Mouse (Mus musculus): ENCODE results near the gene Dppa3.

Dppa3 gene

DNA sequence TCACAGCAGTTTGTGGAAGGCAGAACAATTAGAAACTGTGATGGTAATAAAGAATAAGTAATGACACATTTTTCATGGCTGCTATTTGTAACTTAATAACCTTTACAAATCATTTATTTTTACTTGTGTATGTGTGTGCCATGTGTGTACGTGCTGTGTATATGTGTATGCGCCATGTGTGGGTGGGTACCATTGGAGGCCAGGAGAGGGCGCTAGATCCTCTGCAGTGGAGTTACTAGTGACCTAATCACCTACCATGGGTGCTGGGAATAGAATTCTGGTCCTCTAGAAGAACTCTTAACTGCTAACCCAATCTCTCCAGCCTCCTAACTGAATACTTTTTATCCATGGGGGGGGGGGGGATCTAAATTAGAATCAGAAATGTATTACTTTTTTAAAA is 23.7 kb downstream of the Dppa3 start:
- no peak for TF ChIP-seq GATA4 (IDR thresholded peaks at IDR 0.05; ENCODE audit: insufficient replicate concordance, low read length)

DNA sequence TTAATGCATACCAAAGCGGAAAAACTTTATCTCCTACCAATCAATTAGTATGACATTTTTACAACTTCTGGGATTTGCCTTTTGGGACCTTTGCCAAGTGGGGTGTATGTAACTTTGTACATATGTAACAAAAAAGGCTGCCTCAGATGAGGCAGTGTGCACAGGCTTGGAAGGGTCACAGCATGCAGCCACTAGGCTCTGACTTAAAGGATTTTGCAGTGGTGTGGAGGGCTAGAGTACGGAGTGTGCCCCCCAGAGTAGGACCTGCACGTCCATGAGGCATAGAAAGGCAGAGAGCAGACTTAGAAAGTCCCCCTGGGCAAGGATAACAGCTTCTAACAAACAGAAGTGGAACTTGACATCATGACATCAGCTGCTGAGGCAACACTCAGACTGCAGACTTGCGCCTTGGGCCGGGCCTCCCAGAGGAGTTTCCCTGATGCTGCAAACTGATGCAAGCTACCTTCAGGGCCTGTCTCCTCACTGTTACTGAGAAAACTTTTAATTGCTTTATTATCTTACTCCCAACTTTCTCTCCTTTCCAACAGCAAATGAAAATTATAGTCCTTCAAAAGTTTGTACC is 24.3 kb downstream of the Dppa3 start:
- TF ChIP-seq GATA4 (IDR thresholded peaks at IDR 0.05; ENCODE audit: insufficient replicate concordance, low read length) = no peak

- TF ChIP-seq GATA4 (IDR thresholded peaks at IDR 0.05; ENCODE audit: insufficient replicate concordance, low read length) = no peak
These were observed 28.1 kb downstream of the Dppa3 start for GRCm38 (mm10) chr6:122654301-122654700.

DNA sequence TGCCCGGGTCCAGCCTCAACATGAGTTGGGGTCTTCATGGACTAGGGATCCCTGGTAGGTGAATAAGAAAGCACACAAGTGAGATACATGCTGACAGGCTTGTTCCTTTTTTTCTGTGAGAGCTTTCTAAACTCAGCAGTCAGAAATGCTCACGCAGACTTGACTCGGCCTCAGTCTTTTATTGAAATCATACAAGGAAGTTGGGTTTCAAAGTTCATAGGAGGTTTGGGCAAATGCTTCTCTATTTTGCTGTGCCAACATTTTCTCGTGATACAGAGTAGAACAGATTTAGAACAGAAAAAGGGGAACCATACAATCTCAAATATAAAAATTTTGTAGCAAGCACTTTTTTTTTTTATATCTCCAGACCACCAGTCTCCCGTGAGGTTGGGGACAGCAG is 31.4 kb downstream of the Dppa3 start:
- TF ChIP-seq GATA4 (IDR thresholded peaks at IDR 0.05; ENCODE audit: insufficient replicate concordance, low read length) = no peak

GRCm38 (mm10) chr6:122659567-122659966 is 33.4 kb downstream of the Dppa3 start:
- TF ChIP-seq GATA4 (IDR thresholded peaks at IDR 0.05; ENCODE audit: insufficient replicate concordance, low read length) = no peak

DNA sequence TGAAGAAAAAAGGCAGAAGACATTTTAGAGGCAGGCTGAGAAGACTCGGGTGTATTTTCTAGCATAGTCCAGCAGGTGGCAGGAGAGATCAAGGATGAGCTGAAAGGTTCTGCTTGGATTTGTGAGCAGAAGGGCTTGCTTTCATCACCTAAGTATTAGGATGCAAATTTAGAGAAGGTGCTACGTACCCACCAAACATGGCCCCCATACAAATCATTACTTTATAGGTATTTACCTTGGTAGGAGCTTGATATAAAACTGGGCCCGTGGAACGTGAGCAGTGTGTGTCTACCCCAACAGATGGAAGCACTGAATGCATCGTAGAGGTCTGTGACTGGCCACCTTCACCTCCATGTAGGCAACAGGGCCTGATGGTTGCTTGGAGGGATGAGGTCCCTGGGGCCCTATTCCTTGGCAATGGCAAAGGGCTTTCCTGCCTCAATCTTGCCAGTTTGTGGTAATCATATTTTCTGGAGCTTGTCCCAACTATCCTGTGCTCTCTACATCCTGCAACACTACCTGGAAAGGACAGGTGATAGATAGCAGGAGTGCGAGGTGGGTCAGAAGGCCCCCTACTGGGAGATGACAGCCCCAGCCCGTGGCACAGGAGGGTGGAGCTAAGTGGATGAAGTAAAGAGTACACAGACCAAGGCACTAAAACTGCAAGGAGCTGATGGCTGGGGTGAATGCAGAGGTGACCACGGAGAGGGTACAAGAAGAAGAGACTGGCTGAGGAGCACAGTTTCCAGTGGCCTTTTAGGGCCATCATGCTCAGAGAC is 34.6 kb downstream of the Dppa3 start:
- TF ChIP-seq GATA4 (IDR thresholded peaks at IDR 0.05; ENCODE audit: insufficient replicate concordance, low read length) = no peak

- no peak for TF ChIP-seq GATA4 (IDR thresholded peaks at IDR 0.05; ENCODE audit: insufficient replicate concordance, low read length)
These were observed 36.5 kb downstream of the Dppa3 start for GRCm38 (mm10) chr6:122662551-122663264.

DNA sequence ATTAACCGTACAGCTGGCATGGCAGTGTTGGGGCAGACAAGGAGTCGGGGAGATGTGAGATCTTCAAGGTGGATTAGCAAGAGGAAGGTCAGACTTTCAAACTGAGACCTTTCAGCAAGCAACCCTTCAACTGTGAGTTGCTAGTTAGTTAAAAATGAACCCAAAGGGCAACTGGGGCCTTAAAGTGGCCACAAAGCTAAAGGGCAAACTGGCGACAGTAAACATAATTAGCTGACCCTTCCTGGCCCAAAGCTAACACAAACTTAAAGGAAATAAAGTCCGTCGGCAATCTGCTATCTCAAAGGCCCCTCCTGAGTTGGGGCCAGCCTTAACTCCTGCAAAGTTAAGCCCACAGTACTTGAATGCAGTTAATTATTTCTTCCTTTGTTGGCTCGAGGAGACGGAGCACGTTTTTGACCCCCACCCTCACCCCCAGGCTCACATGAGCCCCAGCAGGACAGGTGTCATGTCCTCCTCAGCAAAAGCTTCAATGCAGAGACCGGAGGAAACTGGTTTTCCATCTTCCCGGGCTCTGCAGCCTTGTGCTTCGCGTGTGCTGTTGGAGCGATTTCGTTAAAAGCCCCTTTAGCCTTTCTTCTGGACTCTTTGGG is 37.5 kb downstream of the Dppa3 start:
- no peak for TF ChIP-seq GATA4 (IDR thresholded peaks at IDR 0.05; ENCODE audit: insufficient replicate concordance, low read length)

DNA sequence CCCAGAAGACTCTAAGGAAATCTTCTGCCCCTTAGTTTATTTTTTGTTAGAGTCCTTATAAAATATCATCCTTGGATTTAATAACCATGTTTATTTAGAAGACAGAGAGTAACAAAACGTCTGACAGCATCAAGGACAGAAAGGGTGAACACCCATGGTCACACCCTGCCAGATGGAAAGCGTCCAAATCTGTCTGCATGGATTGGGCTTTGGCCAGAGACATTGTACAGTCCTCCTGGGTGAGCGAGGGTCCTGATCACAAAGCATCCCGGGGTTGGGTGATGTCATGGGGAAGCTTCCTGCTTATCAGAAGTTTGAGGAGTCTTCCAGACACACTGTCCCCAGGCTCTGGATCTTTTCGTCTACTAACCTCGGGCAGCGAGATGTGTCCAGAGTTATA is 39.7 kb downstream of the Dppa3 start:
- no peak for TF ChIP-seq GATA4 (IDR thresholded peaks at IDR 0.05; ENCODE audit: insufficient replicate concordance, low read length)

- no peak for TF ChIP-seq GATA4 (IDR thresholded peaks at IDR 0.05; ENCODE audit: insufficient replicate concordance, low read length)
These were observed 41.5 kb downstream of the Dppa3 start for GRCm38 (mm10) chr6:122667715-122668114.

DNA sequence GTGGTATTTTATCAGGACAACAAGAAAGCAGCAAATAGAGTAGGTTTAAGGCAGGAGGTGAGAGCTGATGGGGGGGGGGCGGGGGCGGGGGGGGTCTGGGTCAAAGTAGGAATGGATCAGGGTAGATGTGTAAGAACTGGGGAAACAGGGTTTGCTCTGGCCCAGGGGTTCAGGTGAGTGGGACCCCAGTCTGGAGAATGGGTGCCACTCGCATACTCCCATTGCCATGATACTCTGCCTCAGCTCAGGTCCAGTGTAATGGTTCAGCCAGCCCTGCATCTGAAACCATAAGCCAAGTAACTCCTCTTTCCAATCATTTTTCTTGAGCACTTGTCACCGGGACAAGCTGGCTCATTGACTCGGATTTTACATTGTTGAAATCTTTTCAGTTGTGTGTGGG is 42.6 kb downstream of the Dppa3 start:
- TF ChIP-seq GATA4 (IDR thresholded peaks at IDR 0.05; ENCODE audit: insufficient replicate concordance, low read length) = no peak

- TF ChIP-seq GATA4 (IDR thresholded peaks at IDR 0.05; ENCODE audit: insufficient replicate concordance, low read length) = no peak
These were observed 43.4 kb downstream of the Dppa3 start for GRCm38 (mm10) chr6:122669406-122670200.

- no peak for TF ChIP-seq GATA4 (IDR thresholded peaks at IDR 0.05; ENCODE audit: insufficient replicate concordance, low read length)
These were observed 44.0 kb downstream of the Dppa3 start for GRCm38 (mm10) chr6:122670201-122670551.

DNA sequence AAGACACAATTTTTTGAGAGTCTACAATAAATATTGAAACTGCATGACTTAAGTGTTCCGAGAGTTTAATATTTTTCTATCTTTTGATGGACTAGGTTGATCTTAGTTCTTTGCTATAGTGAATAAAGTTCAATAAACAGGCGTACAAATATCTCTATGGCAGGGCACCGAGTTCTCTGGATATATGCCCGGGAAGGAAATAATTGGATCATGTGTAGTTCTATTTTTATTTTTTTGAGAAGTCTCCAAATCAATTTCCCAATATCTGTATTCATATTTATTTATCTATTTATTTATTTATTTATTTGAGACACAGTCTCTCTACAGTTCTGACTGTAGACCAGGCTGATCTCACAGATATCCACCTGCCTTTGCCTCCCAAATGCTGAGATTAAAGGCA is 44.6 kb downstream of the Dppa3 start:
- TF ChIP-seq GATA4 (IDR thresholded peaks at IDR 0.05; ENCODE audit: insufficient replicate concordance, low read length) = no peak

- no peak for TF ChIP-seq GATA4 (IDR thresholded peaks at IDR 0.05; ENCODE audit: insufficient replicate concordance, low read length)
These were observed 46.5 kb downstream of the Dppa3 start for GRCm38 (mm10) chr6:122672746-122673145.
